Mouse (Mus musculus) kidney, embryonic 16.5 days (tissue): ENCODE data around the gene Flywch1. TPM values are rescaled to one million over a fixed set of nuclear protein-coding genes. Genes with fewer than 3 reads are reported as not detected.
"Not testable (repeated sequence)": the region's sequence is repeated elsewhere in the genome, so short reads cannot be mapped to it uniquely, and the experiment has no call there.

Experiments
- ATAC-seq: fragments of 200-750 bp; cut with Nextera tagmentation; 2 replicates; pipeline ENCODE4 v1.8.0; 2017; ENCODE audit warnings: moderate TSS enrichment; ENCODE audit not compliant: low FRiP score, low TSS enrichment
- H3K27ac ChIP-seq: fragments of 300-500 bp; sonication (generic); 2 replicates; pipeline ENCODE4 v1.5.1; 2014; ENCODE audit warnings: low read length
- H3K27me3 ChIP-seq: fragments of 300-500 bp; sonication (generic); 2 replicates; pipeline ENCODE4 v1.6.1; 2014; ENCODE audit warnings: low read length, control low read depth, mixed read lengths; ENCODE audit not compliant: insufficient read depth
- H3K36me3 ChIP-seq: fragments of 300-500 bp; sonication (generic); 2 replicates; pipeline ENCODE4 v1.6.1; 2014; ENCODE audit warnings: low read length, control low read depth, mixed read lengths; ENCODE audit not compliant: insufficient read depth
- H3K4me1 ChIP-seq: fragments of 300-500 bp; sonication (generic); 2 replicates; pipeline ENCODE4 v1.6.1; 2014; ENCODE audit warnings: low read length, control low read depth, mixed read lengths; ENCODE audit not compliant: insufficient read depth
- H3K4me2 ChIP-seq: fragments of 300-500 bp; sonication (generic); replicated peaks from 2 replicates; pipeline ENCODE4 v1.6.1; 2014; ENCODE audit warnings: low read depth, low read length
- H3K4me3 ChIP-seq: fragments of 300-500 bp; sonication (generic); 2 replicates; pipeline ENCODE4 v1.5.1; 2014; ENCODE audit warnings: mild to moderate bottlenecking, low read length
- H3K9ac ChIP-seq: fragments of 300-500 bp; sonication (generic); replicated peaks from 2 replicates; pipeline ENCODE4 v1.6.1; 2014; ENCODE audit warnings: low read length
- H3K9me3 ChIP-seq: fragments of 300-500 bp; sonication (generic); 2 replicates; pipeline ENCODE4 v1.6.1; 2016; ENCODE audit warnings: low read length, control low read depth
- WGBS: fragments of 180-500 bp; shearing (Covaris S2); extraction: QIAGEN DNeasy Blood & Tissue Kit; methylation state at CpG from one replicate; pipeline ENCODE4 v1.1.7; 2014; 5-methylcytosine and 5-hydroxymethylcytosine counted together
- polyA plus RNA-seq: library from polyadenylated mRNA; unstranded; fragments of >200 nt; fragmentation: Nextera tagmentation; extraction: Ambion mirVana; gene quantifications from 2 replicates; pipeline ENCODE4 v1.2.1, GENCODE M21; 2015

Gene Flywch1
- polyA plus RNA-seq, 1 experiment from 2014 or later: 104 TPM

- H3K27me3 ChIP-seq: no peaks in the 10 kb centered on the region
- WGBS: 1% methylated on average over 43 of the region's 43 CpGs
- H3K27ac ChIP-seq: 0 out of 2 replicates have a peak within 1 kb of the TSS, but pooled peaks have one; percentile 13
Observed at GRCm38 (mm10) chr17:23785561-23786471, 14.4 kb upstream of the Flywch1 start, which contains the start of gene Flywch2. Gene Flywch2, minus strand, starts transcription at chr17:23786081.

GRCm38 (mm10) chr17:23783352-23783751 lies 11.9 kb upstream of the Flywch1 start:
- Histone ChIP-seq H3K4me2 (no peak overlapping the region), H3K27me3 (no peaks in the 10 kb centered on the region), H3K9ac (no peak overlapping the region), H3K4me3 (no peak overlapping the region), H3K9me3 (no peaks in the 10 kb centered on the region), H3K27ac (no peak overlapping the region), H3K4me1 (peaks cover 5% of the 10 kb centered on the region; the same call in 1 of the 2 replicates), H3K36me3 (no peaks in the 10 kb centered on the region)
- ATAC-seq: no peak

More at GRCm38 (mm10) chr17:23785561-23786471, 14.4 kb upstream of the Flywch1 start, which contains the start of gene Flywch2:
- ATAC-seq: peak; percentile 70
- peaks cover 16% of the 10 kb centered on the region for H3K4me1 ChIP-seq
- H3K4me3 ChIP-seq: peak within 1 kb of the TSS; percentile 70
- H3K36me3 ChIP-seq: no peaks in the 10 kb centered on the region
- H3K9ac ChIP-seq: peak within 1 kb of the TSS; percentile 80
- no peaks in the 10 kb centered on the region for H3K9me3 ChIP-seq
- H3K4me2 ChIP-seq: peak within 1 kb of the TSS; percentile 91

- Histone ChIP-seq H3K4me3 (no peak overlapping the region), H3K9me3 (no peaks in the 10 kb centered on the region), H3K9ac (no peak overlapping the region), H3K36me3 (no peaks in the 10 kb centered on the region), H3K27me3 (no peaks in the 10 kb centered on the region), H3K4me2 (no peak overlapping the region), H3K4me1 (peaks cover 4% of the 10 kb centered on the region; the same call in 1 of the 2 replicates), H3K27ac (no peak overlapping the region)
- 52% methylated on average over 2 of the region's 2 CpGs for WGBS
- no peak for ATAC-seq
Observed at GRCm38 (mm10) chr17:23778447-23778846, 7.0 kb upstream of the Flywch1 start.

GRCm38 (mm10) chr17:23777141-23777540 lies 5.7 kb upstream of the Flywch1 start:
- 74% methylated on average over 2 of the region's 2 CpGs for WGBS
- ATAC-seq: no peak

GRCm38 (mm10) chr17:23776216-23776615 lies 4.8 kb upstream of the Flywch1 start:
- ATAC-seq: no peak
- Histone ChIP-seq H3K27me3 (no peaks in the 10 kb centered on the region), H3K9me3 (no peaks in the 10 kb centered on the region), H3K4me1 (peaks cover 4% of the 10 kb centered on the region; the same call in 1 of the 2 replicates), H3K4me2 (no peak overlapping the region), H3K9ac (no peak overlapping the region), H3K4me3 (no peak overlapping the region), H3K27ac (no peak overlapping the region), H3K36me3 (no peaks in the 10 kb centered on the region)
- WGBS: 75% methylated on average over 10 of the region's 10 CpGs

More at GRCm38 (mm10) chr17:23777141-23777540, 5.7 kb upstream of the Flywch1 start:
- H3K27ac ChIP-seq: no peak overlapping the region
- H3K9ac ChIP-seq: no peak overlapping the region
- H3K27me3 ChIP-seq: no peaks in the 10 kb centered on the region
- H3K4me1 ChIP-seq: peaks cover 4% of the 10 kb centered on the region; the same call in 1 of the 2 replicates
- no peaks in the 10 kb centered on the region for H3K36me3 ChIP-seq
- H3K9me3 ChIP-seq: no peaks in the 10 kb centered on the region
- H3K4me2 ChIP-seq: no peak overlapping the region
- no peak overlapping the region for H3K4me3 ChIP-seq

GRCm38 (mm10) chr17:23774090-23774489 lies 2.7 kb upstream of the Flywch1 start:
- WGBS: 2% methylated on average over 12 of the region's 12 CpGs
- Histone ChIP-seq H3K27ac (no peak overlapping the region), H3K9me3 (no peaks in the 10 kb centered on the region), H3K4me1 (peaks cover 14% of the 10 kb centered on the region), H3K9ac (no peak overlapping the region; the same call in 1 of the 2 replicates), H3K27me3 (no peaks in the 10 kb centered on the region), H3K4me2 (no peak overlapping the region), H3K4me3 (no peak overlapping the region), H3K36me3 (no peaks in the 10 kb centered on the region)
- peak; percentile 56 for ATAC-seq

- H3K4me3 ChIP-seq: no peak overlapping the region
- no peaks in the 10 kb centered on the region for H3K36me3 ChIP-seq
- no peak overlapping the region; the same call in 1 of the 2 replicates for H3K9ac ChIP-seq
- no peak for ATAC-seq
- no peak overlapping the region for H3K27ac ChIP-seq
- H3K4me1 ChIP-seq: peaks cover 14% of the 10 kb centered on the region
- H3K9me3 ChIP-seq: no peaks in the 10 kb centered on the region
- H3K27me3 ChIP-seq: no peaks in the 10 kb centered on the region
- WGBS: 63% methylated on average over 6 of the region's 6 CpGs
- H3K4me2 ChIP-seq: no peak overlapping the region
Observed at GRCm38 (mm10) chr17:23773676-23774075, 2.3 kb upstream of the Flywch1 start.

GRCm38 (mm10) chr17:23772219-23772556 lies 786 bp upstream of the Flywch1 start:
- H3K27me3 ChIP-seq, ATAC-seq, H3K9me3 ChIP-seq, H3K27ac ChIP-seq, H3K4me3 ChIP-seq, H3K9ac ChIP-seq, H3K4me2 ChIP-seq, H3K36me3 ChIP-seq: not testable (repeated sequence)
- WGBS: 90% methylated on average over 2 of the region's 2 CpGs
- peaks cover 14% of the 10 kb centered on the region for H3K4me1 ChIP-seq

- peak overlapping the region; percentile 87 for H3K4me2 ChIP-seq
- H3K27ac ChIP-seq: peak overlapping the region; percentile 90
- no peaks in the 10 kb centered on the region for H3K9me3 ChIP-seq
- H3K4me3 ChIP-seq: peak overlapping the region; percentile 95
- peaks cover 14% of the 10 kb centered on the region for H3K4me1 ChIP-seq
- H3K36me3 ChIP-seq: 0 out of 2 replicates have a peak, but pooled peaks cover 4% of the 10 kb centered on the region
- no peaks in the 10 kb centered on the region for H3K27me3 ChIP-seq
- WGBS: under 1% methylated on average over 19 of the region's 19 CpGs
- H3K9ac ChIP-seq: peak overlapping the region; percentile 96
- no peak; the same call in 1 of the 2 replicates for ATAC-seq
Observed at GRCm38 (mm10) chr17:23770896-23771283, 512 bp downstream of the Flywch1 start.

- WGBS: 22% methylated on average over 2 of the region's 2 CpGs
Observed at GRCm38 (mm10) chr17:23770493-23770892, 909 bp downstream of the Flywch1 start.

More at GRCm38 (mm10) chr17:23770493-23770892, 909 bp downstream of the Flywch1 start:
- H3K4me3 ChIP-seq: peak overlapping the region; percentile 95
- H3K4me1 ChIP-seq: peaks cover 14% of the 10 kb centered on the region
- H3K27ac ChIP-seq: peak overlapping the region; percentile 90
- no peaks in the 10 kb centered on the region for H3K27me3 ChIP-seq
- 0 out of 2 replicates have a peak, but pooled peaks cover 4% of the 10 kb centered on the region for H3K36me3 ChIP-seq
- peak overlapping the region; percentile 96 for H3K9ac ChIP-seq
- no peaks in the 10 kb centered on the region for H3K9me3 ChIP-seq
- no peak for ATAC-seq
- peak overlapping the region; percentile 87 for H3K4me2 ChIP-seq
